Mouse (Mus musculus): ENCODE data around the gene Pigb.
"Not testable (repeated sequence)": the region's sequence is repeated elsewhere in the genome, so short reads cannot be mapped to it uniquely, and the experiment has no call there.

Pigb gene

GRCm38 (mm10) chr9:73040080-73040479, at the start of gene Pigb:
Pigb (minus strand) TSS chr9:73040378.
- no peak for DNase-seq (ENCODE audit: low read depth in 2 of 2, low spot score in 2 of 2)

GRCm38 (mm10) chr9:73089222-73089920, 49.2 kb upstream of the Pigb start:
- peak; percentile 15 to 46 for DNase-seq (ENCODE audit: low read depth in 2 of 2, low spot score in 2 of 2)

- DNase-seq (ENCODE audit: low read depth in 2 of 2, low spot score in 2 of 2) = no peak
Observed at GRCm38 (mm10) chr9:73087581-73087980, 47.4 kb upstream of the Pigb start.

GRCm38 (mm10) chr9:73087121-73087520, 46.9 kb upstream of the Pigb start:
- no peak for DNase-seq (ENCODE audit: low read depth in 2 of 2, low spot score in 2 of 2)

- DNase-seq (ENCODE audit: low read depth in 2 of 2, low spot score in 2 of 2) = no peak
Observed at GRCm38 (mm10) chr9:73085845-73086244, 45.7 kb upstream of the Pigb start.

- DNase-seq (ENCODE audit: low read depth in 2 of 2, low spot score in 2 of 2) = no peak
Observed at GRCm38 (mm10) chr9:73083956-73084355, 43.8 kb upstream of the Pigb start.

- no peak for DNase-seq (ENCODE audit: low read depth in 2 of 2, low spot score in 2 of 2)
Observed at GRCm38 (mm10) chr9:73082291-73083000, 42.3 kb upstream of the Pigb start.

- no peak for DNase-seq (ENCODE audit: low read depth in 2 of 2, low spot score in 2 of 2)
Observed at GRCm38 (mm10) chr9:73079801-73080325, 39.7 kb upstream of the Pigb start.

GRCm38 (mm10) chr9:73079349-73079748, 39.2 kb upstream of the Pigb start:
- not testable (repeated sequence) for DNase-seq (ENCODE audit: low read depth in 2 of 2, low spot score in 2 of 2)

GRCm38 (mm10) chr9:73073169-73073568, 33.0 kb upstream of the Pigb start:
- peak in 1 of 2 experiments; percentile 54 for DNase-seq (ENCODE audit: low read depth in 2 of 2, low spot score in 2 of 2)

- DNase-seq (ENCODE audit: low read depth in 2 of 2, low spot score in 2 of 2) = no peak
Observed at GRCm38 (mm10) chr9:73072426-73072825, 32.2 kb upstream of the Pigb start.

GRCm38 (mm10) chr9:73070971-73071659, 30.9 kb upstream of the Pigb start:
- no peak for DNase-seq (ENCODE audit: low read depth in 2 of 2, low spot score in 2 of 2)

GRCm38 (mm10) chr9:73068688-73069087, 28.5 kb upstream of the Pigb start:
- no peak for DNase-seq (ENCODE audit: low read depth in 2 of 2, low spot score in 2 of 2)

- no peak for DNase-seq (ENCODE audit: low read depth in 2 of 2, low spot score in 2 of 2)
Observed at GRCm38 (mm10) chr9:73068230-73068679, 28.1 kb upstream of the Pigb start.

GRCm38 (mm10) chr9:73067086-73067485, 26.9 kb upstream of the Pigb start:
- DNase-seq (ENCODE audit: low read depth in 2 of 2, low spot score in 2 of 2) = no peak

- DNase-seq (ENCODE audit: low read depth in 2 of 2, low spot score in 2 of 2) = no peak
Observed at GRCm38 (mm10) chr9:73063621-73064290, 23.6 kb upstream of the Pigb start.

GRCm38 (mm10) chr9:73059224-73059623, 19.0 kb upstream of the Pigb start:
- no peak for DNase-seq (ENCODE audit: low read depth in 2 of 2, low spot score in 2 of 2)

- no peak for DNase-seq (ENCODE audit: low read depth in 2 of 2, low spot score in 2 of 2)
Observed at GRCm38 (mm10) chr9:73055441-73055911, 15.3 kb upstream of the Pigb start.

- DNase-seq (ENCODE audit: low read depth in 2 of 2, low spot score in 2 of 2) = no peak
Observed at GRCm38 (mm10) chr9:73050606-73051005, 10.4 kb upstream of the Pigb start.

- no peak for DNase-seq (ENCODE audit: low read depth in 2 of 2, low spot score in 2 of 2)
Observed at GRCm38 (mm10) chr9:73049833-73050232, 9.7 kb upstream of the Pigb start.

GRCm38 (mm10) chr9:73048927-73049326, 8.7 kb upstream of the Pigb start:
- DNase-seq (ENCODE audit: low read depth in 2 of 2, low spot score in 2 of 2) = no peak

Measured in CD8-positive naive resting alpha-beta T cell, adult 2 months (primary cell).